Mouse (Mus musculus) midbrain, postnatal 0 days (tissue): Measurements from ENCODE around the gene Uroc1. TPM values are rescaled to one million over a fixed set of nuclear protein-coding genes. Genes with fewer than 3 reads are reported as not detected.

Source experiments
- ATAC-seq: fragments of 200-750 bp; cut with Nextera tagmentation; 2 replicates; pipeline ENCODE4 v1.8.0; 2017; ENCODE audit warnings: moderate number of reproducible peaks, mild to moderate bottlenecking, moderate TSS enrichment, moderate library complexity; ENCODE audit not compliant: low FRiP score
- DNase-seq: peaks from one replicate; pipeline ENCODE4 v3.0.0-alpha.2; 2015; ENCODE audit warnings: low spot score
- H3K27ac ChIP-seq: fragments of 300-500 bp; sonication (generic); 2 replicates; pipeline ENCODE4 v1.5.1; 2014; ENCODE audit warnings: low read depth, mild to moderate bottlenecking, low read length, mixed read lengths
- H3K27me3 ChIP-seq: fragments of 300-500 bp; sonication (generic); 2 replicates; pipeline ENCODE4 v1.6.1; 2014; ENCODE audit warnings: low read length, control low read depth, mixed read lengths; ENCODE audit not compliant: insufficient read depth
- H3K36me3 ChIP-seq: fragments of 300-500 bp; sonication (generic); 2 replicates; pipeline ENCODE4 v1.6.1; 2014; ENCODE audit warnings: low read length, control low read depth, mixed read lengths; ENCODE audit not compliant: insufficient read depth
- H3K4me1 ChIP-seq: fragments of 300-500 bp; sonication (generic); 2 replicates; pipeline ENCODE4 v1.6.1; 2014; ENCODE audit warnings: mild to moderate bottlenecking, control low read depth, antibody characterized with exemption, low read length, mixed read lengths; ENCODE audit not compliant: insufficient read depth
- H3K4me2 ChIP-seq: fragments of 300-500 bp; sonication (generic); 2 replicates; pipeline ENCODE4 v1.6.1; 2014; ENCODE audit warnings: low read depth, mild to moderate bottlenecking, low read length, mixed read lengths; ENCODE audit not compliant: poor library complexity, severe bottlenecking
- H3K4me3 ChIP-seq: fragments of 300-500 bp; sonication (generic); 2 replicates; pipeline ENCODE4 v1.5.1; 2014; ENCODE audit warnings: low read depth, mild to moderate bottlenecking, low read length, moderate library complexity
- H3K9ac ChIP-seq: fragments of 300-500 bp; sonication (generic); replicated peaks from 2 replicates; pipeline ENCODE4 v1.6.1; 2014; ENCODE audit warnings: mild to moderate bottlenecking, low read length, moderate library complexity, mixed read lengths; ENCODE audit not compliant: poor library complexity, severe bottlenecking
- H3K9me3 ChIP-seq: fragments of 300-500 bp; sonication (generic); 2 replicates; pipeline ENCODE4 v1.6.1; 2016; ENCODE audit warnings: low read length, control low read depth
- CTCF ChIP-seq: IDR thresholded peaks from 2 replicates; pipeline ENCODE4 v1.5.1; 2016; ENCODE audit warnings: antibody characterized with exemption, mild to moderate bottlenecking
- WGBS: fragments of 180-500 bp; shearing (Covaris S2); extraction: QIAGEN DNeasy Blood & Tissue Kit; methylation state at CpG from one replicate; pipeline ENCODE4 v1.1.7; 2014; 5-methylcytosine and 5-hydroxymethylcytosine counted together
- polyA plus RNA-seq: library from polyadenylated mRNA; unstranded; fragments of >200 nt; fragmentation: Nextera tagmentation; extraction: Ambion mirVana; gene quantifications from 2 replicates; pipeline ENCODE4 v1.2.1, GENCODE M21; 2015
- total RNA-seq: library from RNA; depleted of rRNA; stranded (reverse); fragments of >200 nt; gene quantifications from 2 replicates; pipeline ENCODE4 v1.2.3, GENCODE M21; 2014

The Uroc1 gene
- total and polyA plus RNA-seq, 2 experiments from 2014 or later, result not detected

DNA sequence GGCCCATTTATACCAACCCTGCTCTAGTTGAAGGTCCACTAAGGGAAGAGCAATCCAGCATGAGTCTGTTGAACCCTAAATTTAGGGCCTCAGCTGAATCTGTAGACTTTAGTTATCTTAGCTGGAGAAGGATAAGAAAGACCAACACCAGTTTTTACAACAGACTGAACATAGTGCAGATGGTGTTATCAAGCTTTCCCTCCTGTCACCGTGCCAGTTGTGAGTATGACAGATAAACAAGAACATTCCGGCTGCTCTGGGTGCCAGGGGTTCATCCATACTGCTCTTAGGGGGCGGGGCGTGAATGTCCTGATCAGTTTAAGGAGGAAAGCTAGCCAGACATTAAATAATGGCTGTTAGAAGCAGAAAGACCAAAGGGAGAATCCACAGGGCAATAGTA, 41.6 kb downstream of the Uroc1 start:
- Histone ChIP-seq H3K4me1 (peaks cover 5% of the 10 kb centered on the region), H3K36me3 (peaks cover 50% of the 10 kb centered on the region), H3K27me3 (no peaks in the 10 kb centered on the region), H3K9me3 (no peaks in the 10 kb centered on the region), H3K9ac (no peak overlapping the region), H3K4me3 (no peak overlapping the region), H3K27ac (no peak overlapping the region), H3K4me2 (no peak overlapping the region)
- no peak for DNase-seq
- no peak for TF ChIP-seq CTCF
- no peak for ATAC-seq
- WGBS, result 96% methylated on average over 4 of the region's 4 CpGs

GRCm38 (mm10) chr6:90377708-90378107, 44.6 kb downstream of the Uroc1 start:
- no peak overlapping the region for H3K4me3 ChIP-seq
- ATAC-seq, result no peak
- no peaks in the 10 kb centered on the region for H3K4me1 ChIP-seq
- 95% methylated on average over 2 of the region's 2 CpGs for WGBS
- TF ChIP-seq CTCF, result no peak
- no peak for DNase-seq
- H3K36me3 ChIP-seq, result peaks cover 78% of the 10 kb centered on the region
- no peaks in the 10 kb centered on the region for H3K27me3 ChIP-seq
- H3K9me3 ChIP-seq, result no peaks in the 10 kb centered on the region
- no peak overlapping the region for H3K27ac ChIP-seq
- H3K4me2 ChIP-seq, result no peak overlapping the region
- H3K9ac ChIP-seq, result no peak overlapping the region

GRCm38 (mm10) chr6:90381465-90381864, 48.4 kb downstream of the Uroc1 start:
- no peak for TF ChIP-seq CTCF
- H3K4me1 ChIP-seq, result no peaks in the 10 kb centered on the region
- no peaks in the 10 kb centered on the region for H3K9me3 ChIP-seq
- no peak overlapping the region for H3K9ac ChIP-seq
- ATAC-seq (peak; percentile 44; the same call in 1 of the 2 replicates), DNase-seq (no peak)
- peaks cover 74% of the 10 kb centered on the region for H3K36me3 ChIP-seq
- H3K27ac ChIP-seq, result no peak overlapping the region
- WGBS, result 82% methylated on average over 2 of the region's 2 CpGs
- no peaks in the 10 kb centered on the region for H3K27me3 ChIP-seq
- H3K4me3 ChIP-seq, result no peak overlapping the region
- no peak overlapping the region for H3K4me2 ChIP-seq

- Histone ChIP-seq H3K27me3 (no peaks in the 10 kb centered on the region), H3K27ac (no peak overlapping the region), H3K4me3 (no peak overlapping the region), H3K4me1 (no peaks in the 10 kb centered on the region), H3K36me3 (peaks cover 45% of the 10 kb centered on the region), H3K9ac (no peak overlapping the region), H3K9me3 (no peaks in the 10 kb centered on the region), H3K4me2 (no peak overlapping the region)
- WGBS, result 88% methylated on average over 4 of the region's 4 CpGs
- TF ChIP-seq CTCF, result no peak
- ATAC-seq (no peak), DNase-seq (no peak)
Measured at GRCm38 (mm10) chr6:90390629-90391028, 57.5 kb downstream of the Uroc1 start.

DNA sequence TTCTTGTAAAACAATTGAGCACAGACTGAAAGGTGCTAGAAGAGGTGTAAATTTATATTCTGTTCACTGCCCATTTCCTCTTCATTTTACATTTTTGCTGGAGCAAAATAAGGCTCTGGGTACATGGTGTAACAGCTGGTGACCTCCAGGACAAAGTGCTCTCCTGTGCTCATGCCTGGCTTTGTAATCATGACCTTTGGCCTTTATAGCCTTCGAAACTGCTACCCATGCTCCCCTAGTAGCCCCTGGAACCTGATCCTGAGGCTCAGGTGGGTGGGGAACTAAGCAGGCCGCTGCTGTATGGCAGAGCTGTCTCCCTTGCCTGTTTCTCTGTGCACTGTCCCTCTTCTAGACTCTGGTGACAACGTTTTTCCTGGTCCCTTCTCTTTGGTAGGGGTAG, 60.9 kb downstream of the Uroc1 start:
- Histone ChIP-seq H3K27me3 (no peaks in the 10 kb centered on the region), H3K4me2 (no peak overlapping the region), H3K4me1 (no peaks in the 10 kb centered on the region), H3K9ac (no peak overlapping the region), H3K36me3 (peaks cover 32% of the 10 kb centered on the region), H3K9me3 (no peaks in the 10 kb centered on the region), H3K4me3 (no peak overlapping the region), H3K27ac (no peak overlapping the region)
- WGBS, result 80% methylated on average over 3 of the region's 3 CpGs
- no peak for ATAC-seq
- no peak for DNase-seq
- no peak for TF ChIP-seq CTCF

- no peaks in the 10 kb centered on the region for H3K4me1 ChIP-seq
- no peak overlapping the region for H3K27ac ChIP-seq
- H3K4me2 ChIP-seq, result no peak overlapping the region
- no peak for TF ChIP-seq CTCF
- H3K9ac ChIP-seq, result no peak overlapping the region
- ATAC-seq (no peak), DNase-seq (no peak)
- no peaks in the 10 kb centered on the region for H3K9me3 ChIP-seq
- WGBS, result 90% methylated on average over 2 of the region's 2 CpGs
- H3K27me3 ChIP-seq, result no peaks in the 10 kb centered on the region
- no peak overlapping the region for H3K4me3 ChIP-seq
- peaks cover 37% of the 10 kb centered on the region for H3K36me3 ChIP-seq
Measured at GRCm38 (mm10) chr6:90395751-90396150, 62.7 kb downstream of the Uroc1 start.
